12 mouse cellular contexts compared by ENCODE assay signal in genomic region chr16:94041065-94041712, GRCm38 (mm10). TPM values are rescaled to one million over a fixed set of nuclear protein-coding genes. Genes with fewer than 3 reads are reported as not detected.
DNase-seq lines count a peak whose midpoint lies in the region; ATAC-seq lines count a peak whose summit lies in the region.
"Had no signal": no experiment of that assay in that cellular context is flagged by ENCODE, and none has a peak within 500 bp of the region (broad histone marks: within the 10 kb centered on the region; RNA-seq: fewer than 3 reads in every experiment).

No protein-coding gene starts in this region.

- peak overlapping the region; percentile 0; the same call in 1 of the 2 replicates for H3K4me2 ChIP-seq in lung, embryonic 15.5 days
- H3K4me2 ChIP-seq in embryonic facial prominence, embryonic 15.5 days (replicated peaks): peak overlapping the region; percentile 33
- H3K4me2 ChIP-seq in limb, embryonic 11.5 days (ENCODE audit: low read depth, severe bottlenecking): peak overlapping the region; percentile 2
- H3K4me2 ChIP-seq: limb, embryonic 15.5 days had no signal

- no peak overlapping the region for H3K27ac ChIP-seq in lung, embryonic 15.5 days
- H3K27ac ChIP-seq in embryonic facial prominence, embryonic 15.5 days (replicated peaks): no peak overlapping the region
- no peak overlapping the region for H3K27ac ChIP-seq in limb, embryonic 11.5 days (replicated peaks; ENCODE audit: low read depth, low read length)
- H3K27ac ChIP-seq: limb, embryonic 15.5 days had no signal

- H3K27me3 ChIP-seq in lung, embryonic 15.5 days: no peaks in the 10 kb centered on the region; the same call in none of the 2 replicates
- H3K27me3 ChIP-seq in embryonic facial prominence, embryonic 15.5 days: peaks cover 18% of the 10 kb centered on the region; the same call in 1 of the 2 replicates
- peaks cover 3% of the 10 kb centered on the region; the same call in 1 of the 2 replicates for H3K27me3 ChIP-seq in limb, embryonic 11.5 days (ENCODE audit: control insufficient read depth, insufficient read depth, low read length)

- no peaks in the 10 kb centered on the region for H3K9me3 ChIP-seq in lung, embryonic 15.5 days
- no peaks in the 10 kb centered on the region for H3K9me3 ChIP-seq in embryonic facial prominence, embryonic 15.5 days (replicated peaks)
- no peaks in the 10 kb centered on the region for H3K9me3 ChIP-seq in limb, embryonic 11.5 days (ENCODE audit: control insufficient read depth, low read length)
- H3K9me3 ChIP-seq: limb, embryonic 15.5 days had no signal

- H3K4me1 ChIP-seq in lung, embryonic 15.5 days: 0 out of 2 replicates have a peak, but pooled peaks cover 2% of the 10 kb centered on the region
- H3K4me1 ChIP-seq in embryonic facial prominence, embryonic 15.5 days: peaks cover 13% of the 10 kb centered on the region
- peaks cover 8% of the 10 kb centered on the region for H3K4me1 ChIP-seq in limb, embryonic 11.5 days (ENCODE audit: control insufficient read depth, insufficient read depth, low read length)

- no peak overlapping the region for H3K4me3 ChIP-seq in lung, embryonic 15.5 days
- H3K4me3 ChIP-seq in embryonic facial prominence, embryonic 15.5 days (replicated peaks): no peak overlapping the region
- H3K4me3 ChIP-seq in limb, embryonic 11.5 days (ENCODE audit: low read depth, low read length): no peak overlapping the region
- H3K4me3 ChIP-seq: limb, embryonic 15.5 days had no signal

- no peak for ATAC-seq in lung, embryonic 15.5 days (ENCODE audit: borderline replicate concordance, extremely low read depth, low FRiP score, low TSS enrichment)
- ATAC-seq in embryonic facial prominence, embryonic 15.5 days (ENCODE audit: insufficient number of reproducible peaks, low FRiP score, low TSS enrichment, low read depth): no peak
- ATAC-seq in limb, embryonic 11.5 days (ENCODE audit: insufficient number of reproducible peaks, low FRiP score, low TSS enrichment, low read depth): peak; percentile 59; the same call in 1 of the 2 replicates
- ATAC-seq: activated CD4-positive, CD25-positive, alpha-beta regulatory T cell, adult 4 months had no signal

- WGBS in lung, embryonic 15.5 days: 45% methylated on average over 18 of the region's 18 CpGs
- 29% methylated on average over 18 of the region's 18 CpGs for WGBS in embryonic facial prominence, embryonic 15.5 days
- 48% methylated on average over 18 of the region's 18 CpGs for WGBS in limb, embryonic 11.5 days

- H3K36me3 ChIP-seq in lung, embryonic 15.5 days: no peaks in the 10 kb centered on the region
- H3K36me3 ChIP-seq in embryonic facial prominence, embryonic 15.5 days: no peaks in the 10 kb centered on the region
- no peaks in the 10 kb centered on the region for H3K36me3 ChIP-seq in limb, embryonic 11.5 days (ENCODE audit: control insufficient read depth, insufficient read depth, low read length)
- H3K36me3 ChIP-seq: limb, embryonic 15.5 days had no signal

- H3K9ac ChIP-seq in lung, embryonic 15.5 days: no peak overlapping the region
- H3K9ac ChIP-seq in embryonic facial prominence, embryonic 15.5 days: no peak overlapping the region
- H3K9ac ChIP-seq in limb, embryonic 11.5 days (ENCODE audit: low read length): no peak overlapping the region
- H3K9ac ChIP-seq: limb, embryonic 15.5 days had no signal

- DNase-seq in lung, postnatal 4 days: no peak
- DNase-seq in limb, embryonic 11.5 days (ENCODE audit: low spot score): peak; percentile 66
- no peak for DNase-seq in thymus, postnatal 0 days (ENCODE audit: low spot score)
- no peak for DNase-seq in left cerebral cortex, adult 9 months (ENCODE audit: low spot score in 2 of 2)
- DNase-seq in gastrocnemius, adult 8-10 months (ENCODE audit: low spot score in 2 of 2): no peak
- DNase-seq: heart, postnatal 14 days had no signal

RNA-seq across cellular contexts. Expression of gene Cldn14, which starts 32.6 kb away (rescaled TPM):
- not detected in 2 replicates for polyA plus RNA-seq in lung, embryonic 15.5 days (2015; fragmentation: Nextera tagmentation; extraction: Ambion mirVana)
- 0.29 and 0.59 TPM in 2 replicates for polyA plus RNA-seq in embryonic facial prominence, embryonic 15.5 days (2015; fragmentation: Nextera tagmentation; extraction: Ambion mirVana)
- not detected in 2 replicates for polyA plus RNA-seq in limb, embryonic 11.5 days (2014; fragmentation: Nextera tagmentation; extraction: Ambion mirVana)
- polyA plus RNA-seq in thymus, postnatal 0 days (2015; fragmentation: Nextera tagmentation; extraction: Ambion mirVana): 0.13 TPM in 1 of 2 replicates, not detected in the other
- total RNA-seq in gastrocnemius, adult 8-10 months (2022): not detected
- total RNA-seq: heart, postnatal 14 days had no signal
- polyA plus RNA-seq: activated CD4-positive, CD25-positive, alpha-beta regulatory T cell, adult 4 months; limb, embryonic 15.5 days; spleen, adult 2 months had no signal

RNA-seq across cellular contexts. Expression of gene Sim2, which starts 43.5 kb away (rescaled TPM):
- 0.12 and 0.15 TPM in 2 replicates for polyA plus RNA-seq in lung, embryonic 15.5 days (2015; fragmentation: Nextera tagmentation; extraction: Ambion mirVana)
- 0.85 and 1.0 TPM in 2 replicates for polyA plus RNA-seq in embryonic facial prominence, embryonic 15.5 days (2015; fragmentation: Nextera tagmentation; extraction: Ambion mirVana)
- polyA plus RNA-seq in limb, embryonic 11.5 days (2014; fragmentation: Nextera tagmentation; extraction: Ambion mirVana): 2.6 and 2.7 TPM in 2 replicates
- 0.08 TPM in 1 of 2 replicates, not detected in the other for polyA plus RNA-seq in thymus, postnatal 0 days (2015; fragmentation: Nextera tagmentation; extraction: Ambion mirVana)
- 10 to 100 TPM; 15.8 to 18.6 (median 18.4) TPM for total RNA-seq in gastrocnemius, adult 8-10 months (2022)
- polyA plus RNA-seq: activated CD4-positive, CD25-positive, alpha-beta regulatory T cell, adult 4 months; cortical plate, adult 2 months; spleen, adult 2 months had no signal
